Mouse (Mus musculus): ENCODE results near the gene Pih1d1. TPM values are rescaled to one million over a fixed set of nuclear protein-coding genes. Genes with fewer than 3 reads are reported as not detected.

Gene Pih1d1
- total and polyA plus RNA-seq, 2 experiments from 2014 or later, result 80.4 to 112 TPM

DNA sequence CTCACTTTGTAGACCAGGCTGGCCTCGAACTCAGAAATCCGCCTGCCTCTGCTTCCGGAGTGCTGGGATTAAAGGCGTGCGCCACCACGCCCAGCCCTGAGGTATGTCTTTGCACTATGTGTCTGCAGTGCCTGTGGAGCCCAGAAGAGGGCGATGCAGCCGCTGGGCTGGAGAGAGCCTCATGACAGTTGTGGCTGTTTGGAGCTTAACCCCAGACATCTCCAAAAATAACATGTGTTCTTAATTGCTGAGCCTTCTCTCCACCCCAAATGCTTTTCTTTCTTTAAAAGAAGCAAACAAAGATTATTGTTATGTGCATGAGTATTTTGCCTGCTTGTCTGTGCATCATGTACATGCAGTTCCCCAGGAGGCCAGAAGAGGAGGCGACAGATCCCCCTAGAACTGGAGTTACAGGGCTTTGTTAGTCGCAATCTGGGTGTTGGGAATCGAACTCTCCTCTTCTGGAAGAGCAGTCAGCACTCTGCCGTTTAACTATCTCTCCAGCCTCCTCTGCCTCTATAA is 951 bp downstream of the Pih1d1 start:
- Histone ChIP-seq H3K36me3 (ENCODE audit: insufficient read depth) (peaks cover 18% of the 10 kb centered on the region; the same call in 1 of the 2 replicates), H3K27me3 (ENCODE audit: insufficient read depth, low read length) (no peaks in the 10 kb centered on the region), H3K4me1 (ENCODE audit: insufficient read depth) (peaks cover 13% of the 10 kb centered on the region; the same call in 1 of the 2 replicates), H3K9ac (peak overlapping the region; percentile 82), H3K27ac (ENCODE audit: low read depth, low read length) (peak overlapping the region; percentile 95; the same call in 1 of the 2 replicates), H3K4me3 (ENCODE audit: low read depth, low read length) (peak overlapping the region; percentile 73), H3K9me3 (ENCODE audit: low read length) (no peaks in the 10 kb centered on the region), H3K4me2 (ENCODE audit: low read depth) (peak overlapping the region; percentile 78)
- DNase-seq, result peak; percentile 67
- WGBS, result 80% methylated on average over 12 of the region's 12 CpGs
- ATAC-seq, result peak; percentile 45
- TF ChIP-seq CTCF (IDR thresholded peaks at IDR 0.05; ENCODE audit: low read depth), result peak; percentile 62

DNA sequence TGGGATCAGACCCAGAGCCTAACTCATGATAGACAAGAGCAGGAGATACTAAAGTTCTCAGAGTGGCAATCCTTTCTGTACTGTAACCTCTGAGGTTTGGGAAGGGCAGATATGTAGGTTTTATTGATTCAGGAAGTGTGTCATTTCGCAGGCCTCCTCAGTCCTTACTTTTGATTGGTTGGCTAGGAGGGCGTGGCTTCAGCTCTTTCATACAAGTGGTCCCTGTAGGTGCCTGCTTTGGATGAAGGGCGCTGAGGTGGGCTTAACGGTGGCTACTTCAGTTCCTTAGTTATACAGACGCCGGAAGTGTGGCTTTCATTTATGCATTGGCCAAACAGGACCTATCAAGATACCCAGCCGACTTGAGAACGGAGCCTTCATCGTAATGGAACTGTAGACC is 1.5 kb downstream of the Pih1d1 start:
- no peak overlapping the region for H3K27ac ChIP-seq (ENCODE audit: low read depth, low read length)
- peaks cover 23% of the 10 kb centered on the region; the same call in 1 of the 2 replicates for H3K36me3 ChIP-seq (ENCODE audit: insufficient read depth)
- no peaks in the 10 kb centered on the region for H3K9me3 ChIP-seq (ENCODE audit: low read length)
- H3K4me3 ChIP-seq (ENCODE audit: low read depth, low read length), result peak overlapping the region; percentile 73; the same call in 1 of the 2 replicates
- H3K4me1 ChIP-seq (ENCODE audit: insufficient read depth), result peaks cover 13% of the 10 kb centered on the region; the same call in 1 of the 2 replicates
- ATAC-seq (no peak), DNase-seq (no peak)
- H3K9ac ChIP-seq, result no peak overlapping the region
- H3K4me2 ChIP-seq (ENCODE audit: low read depth), result peak overlapping the region; percentile 78; the same call in 1 of the 2 replicates
- 88% methylated on average over 9 of the region's 9 CpGs for WGBS
- H3K27me3 ChIP-seq (ENCODE audit: insufficient read depth, low read length), result no peaks in the 10 kb centered on the region
- TF ChIP-seq CTCF (IDR thresholded peaks at IDR 0.05; ENCODE audit: low read depth), result no peak

DNA sequence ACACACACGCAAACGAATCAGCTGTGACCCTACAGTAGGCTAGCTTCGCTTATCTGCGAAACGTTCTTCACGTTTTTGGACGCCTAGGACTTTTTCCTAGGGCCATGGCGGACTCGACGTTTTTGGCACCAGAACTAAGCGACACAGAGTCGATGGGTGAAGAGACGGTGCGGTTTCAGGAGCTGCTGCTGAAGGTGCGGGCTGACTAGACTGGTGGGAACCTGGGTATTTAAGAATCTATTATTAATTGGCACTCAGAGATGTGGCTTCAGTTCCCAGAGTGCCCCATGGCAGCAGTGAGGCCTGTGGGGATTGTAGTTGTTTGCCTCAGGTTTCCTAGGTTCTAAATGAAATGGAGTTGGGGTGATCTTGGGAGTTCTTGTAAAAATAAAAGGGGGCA is 2.1 kb downstream of the Pih1d1 start:
- DNase-seq (no peak), ATAC-seq (no peak)
- H3K36me3 ChIP-seq (ENCODE audit: insufficient read depth), result peaks cover 23% of the 10 kb centered on the region; the same call in 1 of the 2 replicates
- 98% methylated on average over 15 of the region's 15 CpGs for WGBS
- no peaks in the 10 kb centered on the region for H3K9me3 ChIP-seq (ENCODE audit: low read length)
- no peak overlapping the region for H3K27ac ChIP-seq (ENCODE audit: low read depth, low read length)
- no peak overlapping the region for H3K4me3 ChIP-seq (ENCODE audit: low read depth, low read length)
- H3K4me1 ChIP-seq (ENCODE audit: insufficient read depth), result peaks cover 13% of the 10 kb centered on the region; the same call in 1 of the 2 replicates
- TF ChIP-seq CTCF (IDR thresholded peaks at IDR 0.05; ENCODE audit: low read depth), result no peak
- H3K27me3 ChIP-seq (ENCODE audit: insufficient read depth, low read length), result no peaks in the 10 kb centered on the region
- H3K4me2 ChIP-seq (ENCODE audit: low read depth), result no peak overlapping the region
- no peak overlapping the region for H3K9ac ChIP-seq

DNA sequence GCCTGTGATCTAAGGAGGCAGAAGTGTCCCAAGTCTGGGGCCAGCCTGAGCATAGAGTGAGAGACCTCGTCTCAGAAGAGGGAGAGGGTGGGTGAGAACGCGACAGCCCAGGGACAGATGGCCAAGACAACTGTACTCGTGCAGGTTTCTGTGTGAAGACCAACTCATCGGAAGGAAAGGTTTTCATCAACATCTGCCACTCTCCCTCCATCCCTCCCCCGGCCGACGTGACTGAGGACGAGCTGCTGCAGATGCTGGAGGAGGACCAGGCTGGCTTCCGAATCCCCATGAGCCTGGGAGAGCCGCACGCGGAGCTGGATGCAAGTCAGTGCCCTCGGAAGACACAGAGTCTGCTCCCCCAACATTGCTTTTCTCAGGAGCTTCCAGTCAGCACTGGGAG is 3.4 kb downstream of the Pih1d1 start:
- Histone ChIP-seq H3K4me2 (ENCODE audit: low read depth) (no peak overlapping the region), H3K27ac (ENCODE audit: low read depth, low read length) (no peak overlapping the region), H3K36me3 (ENCODE audit: insufficient read depth) (peaks cover 23% of the 10 kb centered on the region; the same call in 1 of the 2 replicates), H3K27me3 (ENCODE audit: insufficient read depth, low read length) (no peaks in the 10 kb centered on the region), H3K9me3 (ENCODE audit: low read length) (no peaks in the 10 kb centered on the region), H3K9ac (no peak overlapping the region), H3K4me3 (ENCODE audit: low read depth, low read length) (no peak overlapping the region), H3K4me1 (ENCODE audit: insufficient read depth) (peaks cover 15% of the 10 kb centered on the region)
- TF ChIP-seq CTCF (IDR thresholded peaks at IDR 0.05; ENCODE audit: low read depth), result no peak
- 85% methylated on average over 14 of the region's 14 CpGs for WGBS
- ATAC-seq (no peak), DNase-seq (no peak)

DNA sequence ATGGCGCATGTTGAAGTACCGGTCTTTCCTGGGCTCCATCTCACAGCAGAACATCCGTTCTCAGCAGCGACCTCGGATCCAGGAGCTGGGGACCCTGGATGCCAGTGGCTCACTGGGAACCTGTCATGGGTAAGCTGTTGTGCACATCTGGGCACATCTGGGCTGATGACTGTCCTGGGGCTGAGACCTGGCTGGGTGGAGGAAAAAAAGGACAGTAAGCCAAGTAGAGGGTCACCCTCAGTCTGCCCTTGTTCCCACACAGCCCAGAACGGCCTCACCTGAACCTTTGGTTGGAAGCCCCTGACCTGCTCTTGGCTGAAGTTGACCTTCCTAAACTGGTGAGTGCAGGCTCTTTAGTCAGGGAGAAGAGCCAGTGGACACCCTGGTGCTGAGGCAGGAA is 4.9 kb downstream of the Pih1d1 start:
- DNase-seq (no peak), ATAC-seq (no peak)
- H3K9ac ChIP-seq, result no peak overlapping the region
- H3K27ac ChIP-seq (ENCODE audit: low read depth, low read length), result no peak overlapping the region
- no peak overlapping the region for H3K4me3 ChIP-seq (ENCODE audit: low read depth, low read length)
- H3K27me3 ChIP-seq (ENCODE audit: insufficient read depth, low read length), result peaks cover 6% of the 10 kb centered on the region; the same call in 1 of the 2 replicates
- no peaks in the 10 kb centered on the region for H3K9me3 ChIP-seq (ENCODE audit: low read length)
- WGBS, result 93% methylated on average over 6 of the region's 6 CpGs
- no peak overlapping the region for H3K4me2 ChIP-seq (ENCODE audit: low read depth)
- peaks cover 23% of the 10 kb centered on the region; the same call in 1 of the 2 replicates for H3K36me3 ChIP-seq (ENCODE audit: insufficient read depth)
- peaks cover 14% of the 10 kb centered on the region for H3K4me1 ChIP-seq (ENCODE audit: insufficient read depth)
- TF ChIP-seq CTCF (IDR thresholded peaks at IDR 0.05; ENCODE audit: low read depth), result no peak

DNA sequence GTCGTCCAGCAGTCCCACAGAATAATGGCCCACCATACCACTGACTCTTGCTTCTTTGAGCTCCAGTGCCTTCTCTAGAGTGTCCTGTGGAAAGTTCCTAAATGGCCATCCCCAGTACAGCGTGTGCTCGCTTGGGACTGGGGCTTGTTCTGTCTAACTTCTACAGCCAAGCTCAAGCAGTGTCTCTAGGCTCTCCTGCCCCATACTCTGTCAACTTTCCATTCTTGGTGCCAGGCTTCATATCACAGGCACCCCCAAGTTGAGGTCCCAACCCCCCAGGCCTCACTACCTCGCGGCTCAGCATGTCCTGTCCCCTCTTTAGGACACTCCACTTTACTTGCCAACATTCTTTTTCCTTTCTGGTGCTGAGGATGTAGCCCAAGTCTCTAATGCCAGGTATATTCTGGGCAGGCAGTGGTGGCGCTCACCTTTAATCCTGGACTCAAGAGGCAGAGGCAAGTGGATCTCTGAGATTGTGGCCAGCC is 6.3 kb downstream of the Pih1d1 start:
- peaks cover 6% of the 10 kb centered on the region; the same call in 1 of the 2 replicates for H3K27me3 ChIP-seq (ENCODE audit: insufficient read depth, low read length)
- TF ChIP-seq CTCF (IDR thresholded peaks at IDR 0.05; ENCODE audit: low read depth), result no peak
- H3K36me3 ChIP-seq (ENCODE audit: insufficient read depth), result peaks cover 23% of the 10 kb centered on the region; the same call in 1 of the 2 replicates
- no peak overlapping the region for H3K4me2 ChIP-seq (ENCODE audit: low read depth)
- H3K27ac ChIP-seq (ENCODE audit: low read depth, low read length), result no peak overlapping the region
- WGBS, result 91% methylated on average over 6 of the region's 6 CpGs
- ATAC-seq (no peak), DNase-seq (no peak)
- H3K4me1 ChIP-seq (ENCODE audit: insufficient read depth), result peaks cover 7% of the 10 kb centered on the region
- H3K9me3 ChIP-seq (ENCODE audit: low read length), result no peaks in the 10 kb centered on the region
- no peak overlapping the region for H3K4me3 ChIP-seq (ENCODE audit: low read depth, low read length)
- no peak overlapping the region for H3K9ac ChIP-seq

DNA sequence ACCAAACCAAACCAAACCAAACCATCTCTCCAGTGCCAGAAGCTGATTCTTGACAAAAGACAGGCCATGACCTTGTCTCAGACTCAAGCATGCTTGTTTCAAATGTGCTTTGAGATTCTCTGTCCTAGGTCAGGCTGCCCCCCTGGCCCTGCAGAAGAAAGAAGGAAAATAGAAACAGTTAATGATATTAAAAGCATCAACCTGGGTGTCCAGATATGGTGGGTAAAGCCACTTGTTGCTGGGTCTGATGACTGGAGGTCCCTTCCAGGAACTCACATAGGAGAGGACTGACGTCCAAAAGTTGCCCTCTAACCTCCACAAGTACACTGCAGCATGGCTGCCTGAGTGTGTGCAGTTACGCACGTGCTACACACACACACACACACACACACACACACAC is 6.8 kb downstream of the Pih1d1 start:
- Histone ChIP-seq H3K4me1 (ENCODE audit: insufficient read depth) (peaks cover 6% of the 10 kb centered on the region; the same call in 1 of the 2 replicates), H3K27ac (ENCODE audit: low read depth, low read length) (no peak overlapping the region), H3K9ac (no peak overlapping the region), H3K4me2 (ENCODE audit: low read depth) (no peak overlapping the region), H3K4me3 (ENCODE audit: low read depth, low read length) (no peak overlapping the region), H3K27me3 (ENCODE audit: insufficient read depth, low read length) (peaks cover 6% of the 10 kb centered on the region; the same call in 1 of the 2 replicates), H3K36me3 (ENCODE audit: insufficient read depth) (peaks cover 23% of the 10 kb centered on the region; the same call in 1 of the 2 replicates), H3K9me3 (ENCODE audit: low read length) (no peaks in the 10 kb centered on the region)
- TF ChIP-seq CTCF (IDR thresholded peaks at IDR 0.05; ENCODE audit: low read depth), result no peak
- no peak for DNase-seq
- WGBS, result 88% methylated on average over 3 of the region's 3 CpGs
- no peak for ATAC-seq
